Mouse (Mus musculus): ENCODE results near the gene Krt13. TPM values are rescaled to one million over a fixed set of nuclear protein-coding genes. Genes with fewer than 3 reads are reported as not detected.

The Krt13 gene
- total and polyA plus RNA-seq, 2 experiments from 2014 or later, result not detected

GRCm38 (mm10) chr11:100097819-100098218, 23.5 kb downstream of the Krt13 start:
- WGBS, result 76% methylated on average over 9 of the region's 9 CpGs
- ATAC-seq (no peak), DNase-seq (ENCODE audit: low spot score) (no peak)
- TF ChIP-seq CTCF (IDR thresholded peaks at IDR 0.05; ENCODE audit: low read depth), result no peak
- H3K4me3 ChIP-seq (ENCODE audit: low read length), result no peak overlapping the region
- H3K36me3 ChIP-seq (ENCODE audit: insufficient read depth, low read length), result no peaks in the 10 kb centered on the region
- no peak overlapping the region for H3K4me2 ChIP-seq (ENCODE audit: low read depth, low read length)
- H3K9me3 ChIP-seq (ENCODE audit: low read length), result no peaks in the 10 kb centered on the region
- H3K4me1 ChIP-seq (ENCODE audit: insufficient read depth, low read length), result no peaks in the 10 kb centered on the region
- no peak overlapping the region for H3K27ac ChIP-seq
- no peaks in the 10 kb centered on the region for H3K27me3 ChIP-seq (ENCODE audit: insufficient read depth, low read length)
- H3K9ac ChIP-seq (replicated peaks; ENCODE audit: low read length), result no peak overlapping the region

GRCm38 (mm10) chr11:100096141-100096540, 25.2 kb downstream of the Krt13 start, which contains the start of gene Krt35:
Krt35 (minus strand) TSS chr11:100096241.
- Histone ChIP-seq H3K4me3 (ENCODE audit: low read length) (no peak within 1 kb of the TSS), H3K36me3 (ENCODE audit: insufficient read depth, low read length) (no peaks in the 10 kb centered on the region), H3K9me3 (ENCODE audit: low read length) (no peaks in the 10 kb centered on the region), H3K9ac (replicated peaks; ENCODE audit: low read length) (no peak within 1 kb of the TSS), H3K4me2 (ENCODE audit: low read depth, low read length) (no peak within 1 kb of the TSS), H3K27ac (no peak within 1 kb of the TSS), H3K27me3 (ENCODE audit: insufficient read depth, low read length) (no peaks in the 10 kb centered on the region), H3K4me1 (ENCODE audit: insufficient read depth, low read length) (no peaks in the 10 kb centered on the region)
- ATAC-seq (no peak), DNase-seq (ENCODE audit: low spot score) (no peak)
- WGBS, result 83% methylated on average over 9 of the region's 9 CpGs
- TF ChIP-seq CTCF (IDR thresholded peaks at IDR 0.05; ENCODE audit: low read depth), result no peak

- WGBS, result 68% methylated on average over 7 of the region's 7 CpGs
- Histone ChIP-seq H3K9me3 (ENCODE audit: low read length) (no peaks in the 10 kb centered on the region), H3K9ac (replicated peaks; ENCODE audit: low read length) (no peak overlapping the region), H3K4me3 (ENCODE audit: low read length) (no peak overlapping the region), H3K36me3 (ENCODE audit: insufficient read depth, low read length) (no peaks in the 10 kb centered on the region), H3K4me1 (ENCODE audit: insufficient read depth, low read length) (no peaks in the 10 kb centered on the region), H3K27me3 (ENCODE audit: insufficient read depth, low read length) (no peaks in the 10 kb centered on the region), H3K4me2 (ENCODE audit: low read depth, low read length) (no peak overlapping the region), H3K27ac (no peak overlapping the region)
- DNase-seq (ENCODE audit: low spot score) (no peak), ATAC-seq (no peak)
- no peak for TF ChIP-seq CTCF (IDR thresholded peaks at IDR 0.05; ENCODE audit: low read depth)
Observed at GRCm38 (mm10) chr11:100088378-100089025, 32.9 kb downstream of the Krt13 start.

GRCm38 (mm10) chr11:100087861-100088260, 33.5 kb downstream of the Krt13 start, which contains the start of gene Krt32:
Krt32 (minus strand) TSS chr11:100088226.
- no peaks in the 10 kb centered on the region for H3K36me3 ChIP-seq (ENCODE audit: insufficient read depth, low read length)
- ATAC-seq (no peak), DNase-seq (ENCODE audit: low spot score) (no peak)
- no peaks in the 10 kb centered on the region for H3K27me3 ChIP-seq (ENCODE audit: insufficient read depth, low read length)
- H3K9ac ChIP-seq (replicated peaks; ENCODE audit: low read length), result no peak within 1 kb of the TSS
- WGBS, result 84% methylated on average over 10 of the region's 10 CpGs
- H3K4me3 ChIP-seq (ENCODE audit: low read length), result no peak within 1 kb of the TSS
- no peak within 1 kb of the TSS for H3K4me2 ChIP-seq (ENCODE audit: low read depth, low read length)
- no peak for TF ChIP-seq CTCF (IDR thresholded peaks at IDR 0.05; ENCODE audit: low read depth)
- no peaks in the 10 kb centered on the region for H3K4me1 ChIP-seq (ENCODE audit: insufficient read depth, low read length)
- H3K27ac ChIP-seq, result no peak within 1 kb of the TSS
- H3K9me3 ChIP-seq (ENCODE audit: low read length), result no peaks in the 10 kb centered on the region

- WGBS, result 60% methylated on average over 1 of the region's 1 CpGs
- no peak for ATAC-seq
- TF ChIP-seq CTCF (IDR thresholded peaks at IDR 0.05; ENCODE audit: low read depth), result no peak
- Histone ChIP-seq H3K4me3 (ENCODE audit: low read length) (no peak overlapping the region), H3K4me2 (ENCODE audit: low read depth, low read length) (no peak overlapping the region), H3K9me3 (ENCODE audit: low read length) (no peaks in the 10 kb centered on the region), H3K36me3 (ENCODE audit: insufficient read depth, low read length) (no peaks in the 10 kb centered on the region), H3K9ac (replicated peaks; ENCODE audit: low read length) (no peak overlapping the region), H3K4me1 (ENCODE audit: insufficient read depth, low read length) (no peaks in the 10 kb centered on the region), H3K27ac (no peak overlapping the region), H3K27me3 (ENCODE audit: insufficient read depth, low read length) (no peaks in the 10 kb centered on the region)
- DNase-seq (ENCODE audit: low spot score), result no peak
Observed at GRCm38 (mm10) chr11:100073873-100074272, 47.5 kb downstream of the Krt13 start.

Other genes starting within 250 kb of the Krt13 start
- gene Krtap9-1, start 248.2 kb downstream of the Krt13 start, total RNA-seq (2014; rRNA removed), result not detected in 2 replicates
- not detected in 2 replicates for gene Krtap9-1, start 248.2 kb downstream of the Krt13 start, polyA plus RNA-seq (2015; fragmentation: Nextera tagmentation; extraction: Ambion mirVana)
- not detected in 2 replicates for gene Gm11567, start 242.4 kb downstream of the Krt13 start, total RNA-seq (2014; rRNA removed)
- not detected in 2 replicates for gene Gm11567, start 242.4 kb downstream of the Krt13 start, polyA plus RNA-seq (2015; fragmentation: Nextera tagmentation; extraction: Ambion mirVana)
- gene Krtap31-1, start 213.6 kb downstream of the Krt13 start, total RNA-seq (2014; rRNA removed), result not detected in 2 replicates
- gene Krtap31-1, start 213.6 kb downstream of the Krt13 start, polyA plus RNA-seq (2015; fragmentation: Nextera tagmentation; extraction: Ambion mirVana), result not detected in 2 replicates
- gene Gm11565, start 206.8 kb downstream of the Krt13 start, total RNA-seq (2014; rRNA removed), result not detected in 2 replicates
- gene Gm11565, start 206.8 kb downstream of the Krt13 start, polyA plus RNA-seq (2015; fragmentation: Nextera tagmentation; extraction: Ambion mirVana), result not detected in 2 replicates
- not detected in 2 replicates for gene Krtap31-2, start 185.3 kb downstream of the Krt13 start, total RNA-seq (2014; rRNA removed)
- gene Krtap31-2, start 185.3 kb downstream of the Krt13 start, polyA plus RNA-seq (2015; fragmentation: Nextera tagmentation; extraction: Ambion mirVana), result not detected in 2 replicates
- gene Krtap9-5, start 173.1 kb downstream of the Krt13 start, total RNA-seq (2014; rRNA removed), result not detected in 2 replicates
- not detected in 2 replicates for gene Krtap9-5, start 173.1 kb downstream of the Krt13 start, polyA plus RNA-seq (2015; fragmentation: Nextera tagmentation; extraction: Ambion mirVana)
- gene Krtap29-1, start 142.5 kb downstream of the Krt13 start, total RNA-seq (2014; rRNA removed), result not detected in 2 replicates
- gene Krtap29-1, start 142.5 kb downstream of the Krt13 start, polyA plus RNA-seq (2015; fragmentation: Nextera tagmentation; extraction: Ambion mirVana), result not detected in 2 replicates
- not detected in 2 replicates for gene Krtap16-1, start 135.0 kb downstream of the Krt13 start, total RNA-seq (2014; rRNA removed)
- gene Krtap16-1, start 135.0 kb downstream of the Krt13 start, polyA plus RNA-seq (2015; fragmentation: Nextera tagmentation; extraction: Ambion mirVana), result 0.09 TPM in 1 of 2 replicates, not detected in the other
- gene Krtap17-1, start 127.6 kb downstream of the Krt13 start, total RNA-seq (2014; rRNA removed), result 2.6 and 3.0 TPM in 2 replicates
- 1.6 and 1.8 TPM in 2 replicates for gene Krtap17-1, start 127.6 kb downstream of the Krt13 start, polyA plus RNA-seq (2015; fragmentation: Nextera tagmentation; extraction: Ambion mirVana)
- not detected in 2 replicates for gene Krt33a, start 105.4 kb downstream of the Krt13 start, total RNA-seq (2014; rRNA removed)
- not detected in 2 replicates for gene Krt33a, start 105.4 kb downstream of the Krt13 start, polyA plus RNA-seq (2015; fragmentation: Nextera tagmentation; extraction: Ambion mirVana)
- not detected in 2 replicates for gene Krt33b, start 91.7 kb downstream of the Krt13 start, total RNA-seq (2014; rRNA removed)
- gene Krt33b, start 91.7 kb downstream of the Krt13 start, polyA plus RNA-seq (2015; fragmentation: Nextera tagmentation; extraction: Ambion mirVana), result 0.11 and 0.29 TPM in 2 replicates
- not detected in 2 replicates for gene Krt34, start 80.0 kb downstream of the Krt13 start, total RNA-seq (2014; rRNA removed)
- gene Krt34, start 80.0 kb downstream of the Krt13 start, polyA plus RNA-seq (2015; fragmentation: Nextera tagmentation; extraction: Ambion mirVana), result 0.11 TPM in 1 of 2 replicates, not detected in the other
- gene Krt31, start 71.0 kb downstream of the Krt13 start, total RNA-seq (2014; rRNA removed), result not detected in 2 replicates
- gene Krt31, start 71.0 kb downstream of the Krt13 start, polyA plus RNA-seq (2015; fragmentation: Nextera tagmentation; extraction: Ambion mirVana), result not detected in 2 replicates
- gene Krt32, start 33.3 kb downstream of the Krt13 start, total RNA-seq (2014; rRNA removed), result not detected in 2 replicates
- not detected in 2 replicates for gene Krt32, start 33.3 kb downstream of the Krt13 start, polyA plus RNA-seq (2015; fragmentation: Nextera tagmentation; extraction: Ambion mirVana)
- gene Krt35, start 25.3 kb downstream of the Krt13 start, total RNA-seq (2014; rRNA removed), result 0.78 TPM in 1 of 2 replicates, not detected in the other
- gene Krt35, start 25.3 kb downstream of the Krt13 start, polyA plus RNA-seq (2015; fragmentation: Nextera tagmentation; extraction: Ambion mirVana), result 0.16 TPM in 2 replicates
- gene Krt36, start 15.9 kb downstream of the Krt13 start, total RNA-seq (2014; rRNA removed), result not detected in 2 replicates
- 0.14 TPM in 1 of 2 replicates, not detected in the other for gene Krt36, start 15.9 kb downstream of the Krt13 start, polyA plus RNA-seq (2015; fragmentation: Nextera tagmentation; extraction: Ambion mirVana)
- 0.25 and 0.68 TPM in 2 replicates for gene Krt15, start 14.4 kb upstream of the Krt13 start, total RNA-seq (2014; rRNA removed)
- gene Krt15, start 14.4 kb upstream of the Krt13 start, polyA plus RNA-seq (2015; fragmentation: Nextera tagmentation; extraction: Ambion mirVana), result 0.21 and 0.24 TPM in 2 replicates
- 0.65 and 2.7 TPM in 2 replicates for gene Krt19, start 27.1 kb upstream of the Krt13 start, total RNA-seq (2014; rRNA removed)
- 3.8 and 4.9 TPM in 2 replicates for gene Krt19, start 27.1 kb upstream of the Krt13 start, polyA plus RNA-seq (2015; fragmentation: Nextera tagmentation; extraction: Ambion mirVana)
- 0.05 TPM in 1 of 2 replicates, not detected in the other for gene Krt9, start 71.7 kb upstream of the Krt13 start, total RNA-seq (2014; rRNA removed)
- gene Krt9, start 71.7 kb upstream of the Krt13 start, polyA plus RNA-seq (2015; fragmentation: Nextera tagmentation; extraction: Ambion mirVana), result 0.06 and 0.18 TPM in 2 replicates
- 0.86 TPM in 1 of 2 replicates, not detected in the other for gene Krt14, start 86.0 kb upstream of the Krt13 start, total RNA-seq (2014; rRNA removed)
- 0.55 and 0.79 TPM in 2 replicates for gene Krt14, start 86.0 kb upstream of the Krt13 start, polyA plus RNA-seq (2015; fragmentation: Nextera tagmentation; extraction: Ambion mirVana)
- gene Krt16, start 127.3 kb upstream of the Krt13 start, total RNA-seq (2014; rRNA removed), result not detected in 2 replicates
- gene Krt16, start 127.3 kb upstream of the Krt13 start, polyA plus RNA-seq (2015; fragmentation: Nextera tagmentation; extraction: Ambion mirVana), result not detected in 2 replicates
- 0.40 and 1.0 TPM in 2 replicates for gene Krt17, start 139.5 kb upstream of the Krt13 start, total RNA-seq (2014; rRNA removed)
- 1.1 and 1.2 TPM in 2 replicates for gene Krt17, start 139.5 kb upstream of the Krt13 start, polyA plus RNA-seq (2015; fragmentation: Nextera tagmentation; extraction: Ambion mirVana)
- gene Krt42, start 148.3 kb upstream of the Krt13 start, total RNA-seq (2014; rRNA removed), result not detected in 2 replicates
- 0.23 TPM in 1 of 2 replicates, not detected in the other for gene Krt42, start 148.3 kb upstream of the Krt13 start, polyA plus RNA-seq (2015; fragmentation: Nextera tagmentation; extraction: Ambion mirVana)
- gene Eif1, start 198.3 kb upstream of the Krt13 start, total RNA-seq (2014; rRNA removed), result 74.1 and 76.5 TPM in 2 replicates
- 1,309 and 1,318 TPM in 2 replicates for gene Eif1, start 198.3 kb upstream of the Krt13 start, polyA plus RNA-seq (2015; fragmentation: Nextera tagmentation; extraction: Ambion mirVana)
- not detected in 2 replicates for gene Gast, start 212.8 kb upstream of the Krt13 start, total RNA-seq (2014; rRNA removed)
- 0.45 and 0.73 TPM in 2 replicates for gene Gast, start 212.8 kb upstream of the Krt13 start, polyA plus RNA-seq (2015; fragmentation: Nextera tagmentation; extraction: Ambion mirVana)
- gene Hap1, start 234.6 kb upstream of the Krt13 start, total RNA-seq (2014; rRNA removed), result 530 and 555 TPM in 2 replicates
- 344 and 395 TPM in 2 replicates for gene Hap1, start 234.6 kb upstream of the Krt13 start, polyA plus RNA-seq (2015; fragmentation: Nextera tagmentation; extraction: Ambion mirVana)

Data from hindbrain, postnatal 0 days (tissue).